Mouse (Mus musculus) embryo, embryonic 9.5 days (tissue): ENCODE measurements around the gene Prdm16.
A peak's percentile ranks its signal among the peaks of the same experiment; 100 is the strongest.

Experiments used
- DNase-seq: peaks from one replicate; pipeline ENCODE4 v3.0.0-alpha.2; 2017; ENCODE audit errors: extremely low spot score

Gene Prdm16

DNA sequence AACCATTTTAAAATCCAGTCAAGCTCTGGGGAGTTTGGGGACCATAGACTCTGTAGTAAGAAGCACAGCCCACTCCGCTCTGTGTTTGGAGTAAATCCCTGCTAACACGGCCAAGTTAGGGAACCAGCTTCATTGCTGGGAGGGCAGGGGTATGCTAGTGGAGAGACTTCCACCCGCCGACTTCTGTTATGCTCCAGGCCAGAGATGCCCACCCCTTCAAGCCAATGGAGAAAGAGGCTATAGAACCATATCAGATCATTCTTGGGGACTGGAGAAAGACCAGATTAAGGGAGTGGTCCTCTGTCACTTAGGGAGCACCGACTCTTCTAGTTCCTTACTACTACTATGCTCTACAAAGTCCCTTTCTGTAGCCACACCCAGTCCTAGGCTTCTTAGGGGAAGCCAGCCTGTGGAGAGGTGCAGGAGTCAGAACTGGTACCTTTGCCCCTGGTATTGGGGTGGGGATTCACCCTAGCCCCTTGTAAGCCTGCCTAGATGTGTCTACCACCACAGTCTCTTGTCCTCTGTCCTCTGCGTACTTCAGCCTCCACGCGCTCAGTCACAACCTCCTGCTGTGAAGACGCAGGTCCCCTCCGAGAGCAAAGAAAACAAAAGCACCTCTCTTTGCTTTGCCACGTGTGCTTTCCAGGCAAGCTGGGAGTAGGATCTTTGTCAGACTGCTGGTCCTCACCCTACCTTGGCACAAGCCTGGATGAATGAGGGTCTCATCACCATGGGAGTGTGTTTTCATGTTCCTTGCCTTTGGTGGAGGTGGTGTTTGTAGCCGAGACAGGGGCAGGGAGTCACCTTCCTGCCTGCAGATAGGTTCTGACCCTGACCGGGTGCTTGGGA, 3.1 kb upstream of the Prdm16 start:
- no peak for DNase-seq

DNA sequence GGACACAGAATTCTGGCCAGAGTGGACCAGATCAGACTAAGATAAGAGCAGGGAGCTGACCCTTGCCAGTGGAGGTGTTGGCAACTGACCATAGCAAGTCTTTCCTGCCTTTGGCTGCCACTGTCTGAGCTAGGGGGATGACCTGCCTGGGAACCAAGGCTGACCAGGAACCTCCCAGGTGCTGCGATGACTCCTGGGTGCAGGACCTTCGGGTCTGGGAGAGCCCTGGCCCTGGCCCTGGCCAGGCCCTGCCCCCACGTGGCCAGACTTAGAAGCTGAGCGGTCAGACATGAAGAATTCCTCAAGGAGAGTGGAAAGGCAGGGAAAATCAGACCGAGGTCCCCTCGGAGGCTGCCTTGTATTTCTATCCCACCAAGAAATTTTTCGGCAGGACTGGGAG, 2.5 kb upstream of the Prdm16 start:
- peak; percentile 70 for DNase-seq

DNA sequence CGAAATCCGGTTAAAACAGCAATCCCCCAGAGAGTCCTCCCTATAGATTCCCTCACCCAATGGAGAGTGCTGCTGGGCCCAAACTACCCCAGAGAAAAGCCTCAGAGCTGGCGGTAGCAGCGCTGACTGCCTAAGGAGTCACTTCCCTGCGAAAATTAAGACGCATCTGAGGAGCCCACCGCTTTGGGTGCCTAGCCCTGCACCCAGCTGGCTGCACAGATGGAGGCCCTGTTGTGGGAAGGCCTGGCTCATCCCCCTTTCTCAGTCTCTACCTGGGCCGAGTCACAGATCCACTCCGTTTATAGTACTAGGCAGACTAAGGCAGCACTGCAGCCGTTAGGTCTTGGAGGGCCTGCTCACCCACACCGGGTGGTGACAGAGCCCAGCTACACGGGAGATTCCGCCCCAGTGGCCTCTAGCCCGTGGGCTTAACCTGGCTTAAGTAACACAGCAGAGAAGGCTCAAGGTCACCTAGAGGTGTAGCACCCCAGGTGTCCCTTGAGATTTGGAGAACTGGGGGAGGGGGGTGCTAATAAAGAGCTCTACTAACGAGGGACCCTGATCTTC, 1.7 kb upstream of the Prdm16 start:
- peak; percentile 29 for DNase-seq

DNA sequence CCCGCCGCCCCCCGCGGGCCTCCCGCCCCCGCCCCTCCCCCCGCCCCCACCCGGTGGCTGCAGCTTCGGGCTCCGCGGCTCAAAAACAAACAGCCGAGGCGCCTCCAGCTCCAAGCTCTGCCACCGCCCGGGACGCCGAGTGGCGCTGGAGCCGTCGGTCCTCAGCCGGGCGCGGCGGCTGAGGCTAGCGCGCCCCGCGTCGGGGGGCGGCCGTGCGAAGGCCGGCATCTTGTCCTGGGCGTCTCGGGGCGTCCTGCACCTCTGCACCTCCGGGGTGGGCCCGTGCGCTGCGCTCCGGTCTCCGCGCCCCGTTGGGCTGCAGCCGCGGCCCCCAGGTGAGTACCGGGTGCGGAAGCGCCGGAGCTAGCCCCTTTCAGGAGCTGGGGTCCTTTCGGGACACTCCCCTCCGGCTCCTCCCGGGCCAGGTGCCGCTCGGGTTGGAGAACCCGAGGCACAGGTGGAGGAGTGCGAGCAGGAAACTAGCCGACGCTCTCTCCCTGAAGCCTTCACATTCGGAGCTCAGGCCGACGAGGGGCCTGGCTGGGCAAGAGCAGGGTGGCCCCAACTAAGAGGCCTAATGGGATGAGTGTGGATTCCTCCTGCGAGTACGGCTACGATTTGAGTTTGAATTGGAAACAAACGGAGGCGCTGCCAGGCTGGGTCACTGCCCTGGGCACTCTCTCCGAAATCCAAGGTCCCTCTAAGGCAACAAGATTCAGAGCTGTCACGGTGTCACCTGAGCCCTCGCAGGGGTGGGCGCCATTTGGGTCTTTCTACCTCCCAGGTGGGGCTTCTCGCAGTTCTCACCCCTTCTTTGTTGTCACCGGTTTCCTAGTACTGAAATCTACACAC, 1.0 kb upstream of the Prdm16 start:
- DNase-seq: peak; percentile 33

DNA sequence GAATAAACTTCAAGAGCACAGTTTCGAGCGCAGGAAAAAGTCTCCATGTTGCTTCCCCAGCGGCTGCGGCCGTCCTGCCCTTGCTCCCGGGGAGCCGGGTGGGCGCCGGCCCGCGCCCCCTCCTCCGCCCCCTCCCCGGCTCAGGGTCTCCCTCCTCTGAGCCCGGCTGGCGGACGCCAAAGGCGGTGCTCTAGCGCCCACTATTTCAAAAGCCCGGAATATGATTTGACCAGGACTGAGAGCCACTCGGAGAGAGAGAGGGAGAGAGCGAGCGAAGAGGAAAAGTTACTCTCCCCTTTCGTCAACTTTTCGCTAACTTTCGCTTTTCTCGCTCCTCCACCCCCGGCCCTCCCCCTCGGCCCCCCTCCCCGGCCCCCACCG, 630 bp downstream of the Prdm16 start:
- no peak for DNase-seq

DNA sequence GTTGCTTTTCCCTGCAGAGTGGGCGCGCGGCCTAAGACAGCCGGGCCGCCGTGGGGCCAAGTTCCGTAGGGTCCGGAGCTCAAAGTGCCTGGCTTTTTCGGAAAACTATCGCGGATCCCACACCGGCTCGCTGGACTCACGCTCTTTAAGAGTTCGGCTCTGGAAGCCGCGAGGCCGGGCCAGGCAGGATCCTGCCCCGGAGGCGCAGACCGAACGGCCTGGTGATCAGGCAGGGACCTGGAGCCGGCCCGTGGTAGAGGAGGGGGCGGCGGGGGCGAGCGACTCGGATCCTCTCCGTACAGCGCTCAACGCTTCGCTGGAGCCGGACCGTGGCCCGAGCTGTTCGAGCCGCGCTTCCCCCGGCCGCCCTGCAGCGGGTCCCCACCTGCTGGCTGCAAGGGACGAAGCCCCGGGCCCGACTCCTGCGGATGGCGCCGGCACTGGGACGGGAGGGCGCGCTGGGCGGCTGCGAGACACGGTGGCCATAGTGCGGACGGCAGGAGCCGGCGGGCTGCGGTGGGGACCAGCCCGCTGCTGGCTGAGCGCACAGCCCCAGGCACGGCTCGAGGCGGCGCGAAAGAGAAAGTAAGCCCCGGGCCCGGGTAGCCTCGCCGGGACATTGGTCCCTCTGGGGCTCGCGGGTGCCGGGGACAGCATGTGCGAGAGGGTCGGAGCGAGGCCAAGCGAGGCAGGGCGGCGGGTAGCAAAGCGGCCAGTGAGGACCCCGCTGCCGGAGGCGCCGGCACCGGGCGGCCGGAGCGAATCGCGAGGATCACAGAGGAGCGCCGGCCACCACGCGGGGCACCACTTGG, 1.2 kb downstream of the Prdm16 start:
- DNase-seq: peak; percentile 88

DNA sequence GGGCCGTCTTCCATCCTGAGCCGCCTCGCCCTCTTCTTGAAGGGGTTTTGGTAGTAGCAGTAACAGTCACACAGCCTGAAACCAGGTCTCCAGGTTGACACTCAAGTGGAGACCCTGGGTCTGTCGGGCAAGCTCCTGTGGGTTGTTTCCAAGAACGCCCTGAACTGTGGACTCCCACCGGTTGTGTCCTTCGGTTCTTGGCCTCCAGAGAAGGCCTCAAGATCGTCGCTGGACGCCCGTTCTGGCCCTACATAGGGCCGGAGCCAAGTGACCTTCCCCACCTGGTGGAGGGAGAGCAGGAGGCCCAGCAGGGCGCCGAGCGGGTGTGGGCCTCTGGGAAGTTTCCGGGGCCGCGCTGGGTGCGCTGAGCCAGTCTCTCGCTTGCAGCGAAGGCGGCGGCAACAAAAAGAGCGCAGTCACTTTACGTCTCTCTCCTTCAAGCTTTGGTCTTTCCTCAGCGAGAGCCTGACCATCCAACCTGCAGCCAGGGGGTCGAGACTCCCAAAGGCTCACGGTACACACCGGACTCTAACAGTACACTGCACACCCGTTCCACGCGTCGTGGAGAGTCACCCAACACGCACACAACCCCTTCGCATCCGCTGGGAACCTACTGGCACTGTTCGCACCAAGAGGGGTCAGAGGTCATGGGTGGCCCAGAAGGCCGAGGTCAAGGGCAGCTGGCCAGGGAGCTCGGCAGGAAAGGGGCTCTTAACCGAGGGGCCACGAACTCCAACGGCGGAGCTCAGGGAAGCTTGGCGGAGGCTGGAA, 2.0 kb downstream of the Prdm16 start:
- DNase-seq: peak; percentile 62

DNA sequence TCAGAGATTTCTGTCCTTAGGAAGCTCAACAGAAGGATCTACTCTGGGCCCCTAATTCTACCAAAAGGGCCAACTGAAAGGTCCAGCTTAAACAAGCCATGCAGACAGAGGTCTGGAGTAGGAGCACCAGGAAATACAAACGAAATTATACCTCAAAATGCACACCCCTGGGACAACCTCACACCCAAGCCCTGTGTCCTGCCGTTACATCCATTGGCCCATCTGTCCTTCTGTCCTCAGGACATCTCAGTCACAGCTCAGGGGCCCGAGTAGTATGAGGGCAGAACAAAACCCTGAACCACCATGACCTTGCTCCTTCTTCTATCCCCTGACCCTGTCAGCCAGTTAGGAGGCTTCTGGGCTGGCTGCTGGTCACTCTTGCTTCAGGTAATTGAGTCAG, 2.7 kb downstream of the Prdm16 start:
- peak; percentile 25 for DNase-seq

DNA sequence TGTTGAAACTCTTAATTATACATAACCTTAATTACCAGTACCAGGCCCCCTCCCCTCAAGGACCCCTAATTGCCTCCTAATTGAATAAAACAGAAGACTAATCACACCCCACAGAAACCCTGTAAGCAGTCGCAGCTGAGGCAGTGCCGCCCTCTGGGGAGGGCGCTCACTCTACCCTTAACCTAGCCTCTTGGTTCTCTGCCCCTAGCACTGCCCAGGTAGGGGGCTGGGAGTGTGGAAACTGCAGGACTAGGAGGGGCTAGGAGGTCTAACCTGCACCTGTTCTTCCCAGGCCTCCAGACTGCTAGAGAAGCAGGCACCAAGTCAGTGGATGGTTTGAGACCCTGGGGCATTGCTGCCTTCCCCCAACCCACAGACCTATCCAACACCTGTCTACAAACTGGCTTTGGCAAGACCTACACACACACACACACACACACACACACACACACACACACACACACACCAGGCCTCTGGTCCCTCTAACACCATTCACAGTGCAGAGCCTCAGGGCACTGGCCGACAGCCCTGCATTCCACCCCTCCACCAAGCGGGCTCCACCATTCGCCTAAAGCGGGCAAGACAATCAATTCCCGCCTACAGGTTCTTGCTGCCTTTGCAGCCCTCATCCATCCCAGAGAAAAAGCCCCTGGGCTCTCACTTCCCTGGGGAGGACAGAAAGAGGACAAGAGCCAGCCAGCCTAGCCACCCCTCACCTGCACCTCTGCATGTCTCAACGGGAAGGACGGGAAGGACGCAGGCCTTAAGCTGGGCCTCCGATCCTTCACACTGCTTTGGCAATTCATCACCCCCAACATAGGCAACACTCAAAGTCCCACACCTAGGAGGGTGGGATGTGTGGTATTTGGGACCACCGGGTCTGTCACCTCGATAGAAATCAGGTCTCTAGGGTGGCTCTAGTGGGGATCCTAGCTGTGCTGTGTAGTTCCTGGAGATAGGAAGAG, 3.6 kb downstream of the Prdm16 start:
- DNase-seq: peak; percentile 37

DNA sequence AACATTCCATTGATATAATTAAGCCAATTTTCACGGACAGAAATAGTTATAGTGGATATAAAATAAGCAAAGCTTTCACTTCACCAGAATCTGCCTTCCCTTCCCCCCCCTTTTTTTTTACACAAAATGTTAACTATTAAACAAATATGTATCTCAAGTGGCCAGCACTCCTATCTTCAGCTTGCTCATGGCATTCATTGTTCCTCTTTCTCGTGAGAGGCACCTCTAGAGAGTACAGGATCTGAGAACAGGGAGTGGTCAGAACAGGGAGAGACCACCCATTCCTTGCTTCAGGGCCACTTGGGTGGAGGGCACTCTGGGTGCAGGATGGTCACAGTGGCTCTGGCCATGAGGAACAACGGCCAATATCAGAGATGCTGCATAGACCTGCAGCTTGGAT, 5.9 kb downstream of the Prdm16 start:
- DNase-seq: no peak

DNA sequence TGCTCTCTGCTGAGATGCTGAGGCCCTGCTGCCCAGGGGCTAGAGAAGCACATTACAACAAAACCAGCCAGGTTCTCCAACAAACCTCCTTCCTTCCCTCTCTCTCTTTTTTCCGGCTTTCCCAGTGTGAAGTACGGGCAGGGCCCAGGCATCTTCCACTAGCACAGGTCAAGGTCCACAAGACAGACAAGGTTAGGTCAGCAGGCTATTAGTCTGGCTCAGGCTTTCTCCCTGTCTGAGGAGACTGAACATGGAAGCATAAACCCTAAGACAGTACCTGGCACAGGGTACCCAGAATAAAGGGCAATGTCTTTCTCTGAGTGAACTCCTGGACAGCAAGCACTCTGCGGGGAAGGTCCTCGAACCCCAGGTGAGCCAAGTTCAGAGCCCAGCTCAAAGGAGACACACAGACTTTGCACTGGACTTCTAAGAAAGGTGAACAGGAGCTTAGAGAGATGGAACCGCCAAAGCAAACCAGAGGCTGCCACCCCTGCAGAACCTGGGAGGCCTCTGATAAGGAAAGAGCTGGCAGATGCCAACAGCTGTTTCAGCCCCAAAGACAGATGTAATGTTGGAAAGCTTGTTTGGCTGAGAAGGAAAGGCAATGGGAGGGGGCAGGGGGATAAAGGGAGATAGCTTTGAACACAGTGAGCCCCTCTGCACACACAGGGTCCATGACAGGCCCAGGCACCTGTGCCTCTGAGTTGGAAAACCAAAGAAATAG, 9.1 kb downstream of the Prdm16 start:
- no peak for DNase-seq

DNA sequence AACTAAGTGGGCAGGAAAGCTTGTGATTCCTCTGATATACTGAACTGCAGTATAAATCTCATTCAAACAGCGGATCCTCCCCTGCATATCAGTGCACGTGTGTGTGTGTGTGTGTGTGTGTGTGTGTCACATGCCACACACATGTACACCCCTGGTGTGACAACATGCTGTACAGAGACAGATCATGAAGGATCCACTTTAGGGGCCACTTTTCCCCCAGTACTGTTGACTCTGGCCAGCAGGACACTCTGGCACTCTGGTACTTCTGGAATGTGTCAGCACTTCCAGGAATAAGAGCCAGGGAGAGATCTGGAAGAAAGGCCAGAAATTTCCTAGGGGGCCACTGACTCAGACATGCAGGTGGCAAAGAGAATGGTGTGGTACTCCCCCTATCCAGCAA, 10.4 kb downstream of the Prdm16 start:
- no peak for DNase-seq

DNA sequence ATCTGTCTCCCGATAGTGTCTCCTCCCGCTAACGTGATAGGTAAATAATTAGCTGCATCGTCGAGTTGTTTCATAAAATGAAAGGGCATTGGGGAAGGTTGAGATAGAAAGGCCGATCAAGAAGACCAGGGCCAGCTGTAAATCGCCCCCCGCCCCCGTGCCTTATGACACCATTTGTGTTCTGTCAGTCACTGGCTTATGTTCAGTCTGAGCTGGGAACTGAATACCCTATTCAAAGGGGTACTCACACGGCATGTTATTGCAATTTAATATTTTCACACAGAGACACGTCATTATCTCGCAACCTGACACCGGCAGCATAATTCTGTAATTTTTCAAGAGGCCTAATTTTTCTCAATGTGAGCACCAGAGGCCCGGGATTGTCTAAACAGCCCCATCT, 11.0 kb downstream of the Prdm16 start:
- no peak for DNase-seq

DNA sequence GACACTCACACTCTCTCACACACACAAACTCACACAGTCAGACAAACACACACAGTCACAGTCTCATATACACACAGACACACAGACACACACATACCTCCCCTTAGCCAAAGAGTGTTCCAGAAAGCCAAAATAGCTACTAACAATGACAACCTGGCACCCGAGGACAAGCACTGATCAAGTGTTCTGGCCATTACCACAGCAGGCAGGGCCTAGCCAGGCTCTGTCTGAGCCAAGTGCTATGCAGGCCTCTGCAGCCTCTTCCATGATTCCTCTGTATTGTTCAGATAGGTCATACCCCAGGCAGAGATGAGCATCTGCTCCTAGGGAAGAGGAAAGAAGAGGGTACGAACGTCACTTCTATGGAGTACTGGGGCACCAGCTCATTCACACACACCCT, 13.4 kb downstream of the Prdm16 start:
- no peak for DNase-seq

DNA sequence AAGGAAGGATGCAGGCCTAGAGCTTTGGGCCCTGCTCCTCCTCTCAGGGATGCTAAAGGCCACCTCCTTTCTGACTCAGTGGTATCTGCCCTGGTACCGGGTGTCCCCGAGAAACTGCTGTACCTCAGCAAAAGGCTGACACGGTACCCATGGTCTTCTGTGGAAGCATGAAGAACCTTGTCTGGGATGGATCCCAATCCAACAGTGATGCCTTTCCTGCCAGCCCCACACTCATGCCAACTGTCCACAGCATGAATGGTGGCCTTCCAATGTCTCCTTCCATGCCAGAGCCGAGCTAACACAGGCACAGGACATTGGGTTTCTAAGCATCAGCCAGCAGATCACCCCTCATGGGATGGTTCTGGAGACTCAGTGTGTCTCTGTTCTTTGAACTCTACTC, 14.2 kb downstream of the Prdm16 start:
- no peak for DNase-seq

DNA sequence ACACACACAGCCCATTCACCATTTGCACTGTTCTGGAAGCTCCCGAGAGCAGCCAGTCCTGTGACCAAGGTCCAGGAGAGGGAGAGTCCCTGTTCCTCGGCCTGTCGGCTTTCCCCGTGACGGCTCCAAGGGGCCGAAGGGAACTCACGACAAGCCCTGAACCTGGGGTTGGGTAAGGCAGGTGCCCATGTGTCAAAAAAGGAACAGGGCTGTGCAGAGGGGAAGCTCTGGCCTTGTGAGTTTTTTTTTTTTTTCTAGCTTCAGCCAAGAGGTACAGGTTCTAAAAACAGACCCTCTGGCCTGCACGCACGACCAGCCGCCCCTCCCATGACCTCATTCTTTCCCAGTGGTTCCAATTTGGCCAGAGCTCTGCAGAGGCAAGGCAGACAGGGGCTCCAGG, 25.5 kb downstream of the Prdm16 start:
- no peak for DNase-seq

DNA sequence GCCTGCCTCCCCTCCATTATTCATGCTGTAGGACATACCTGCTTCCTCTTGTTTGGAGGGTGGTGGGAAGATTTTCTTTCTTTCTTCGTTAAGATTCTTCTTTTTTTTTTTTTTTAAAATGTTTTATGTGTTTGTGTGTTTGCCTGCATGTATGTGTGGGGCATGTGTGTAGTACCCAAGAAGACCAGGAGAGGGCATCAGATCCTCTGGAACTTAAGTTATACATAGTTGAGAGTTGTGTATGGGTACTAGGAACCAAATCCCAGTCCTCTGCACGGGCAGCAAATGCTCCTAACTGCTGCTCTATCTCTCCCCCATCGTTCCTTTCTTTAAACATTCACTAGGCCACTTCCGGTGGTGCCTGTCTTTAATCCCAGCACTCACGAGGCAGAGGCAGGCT, 28.9 kb downstream of the Prdm16 start:
- DNase-seq: no peak

DNA sequence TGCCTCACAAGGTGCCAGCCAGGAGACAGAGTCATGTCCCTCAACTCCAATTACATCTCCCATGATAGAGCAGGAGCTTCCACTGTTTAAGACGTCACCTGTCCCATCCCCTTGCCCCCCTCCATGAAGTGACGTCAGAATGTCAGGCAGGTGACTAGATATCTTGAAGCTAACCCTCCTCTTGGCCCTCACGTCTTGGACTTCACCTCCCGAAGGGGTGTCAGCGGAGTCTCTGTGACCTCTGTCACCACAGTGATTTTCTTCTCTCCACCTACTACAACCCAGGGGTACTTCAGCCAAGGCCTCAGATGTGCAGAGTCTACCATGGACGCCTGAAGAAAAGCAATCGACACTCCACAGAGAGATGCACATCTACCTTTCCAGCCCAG, 32.2 kb downstream of the Prdm16 start:
- no peak for DNase-seq
